Mouse (Mus musculus) kidney, embryonic 14.5 days (tissue): ENCODE data around the gene Igf2bp1. TPM values are rescaled to one million over a fixed set of nuclear protein-coding genes. Genes with fewer than 3 reads are reported as not detected.

Source experiments
- ATAC-seq: fragments of 200-750 bp; cut with Nextera tagmentation; 2 replicates; pipeline ENCODE4 v1.8.0; 2017; ENCODE audit warnings: moderate number of reproducible peaks, mild to moderate bottlenecking, moderate TSS enrichment, moderate library complexity; ENCODE audit not compliant: low FRiP score, low TSS enrichment
- H3K27ac ChIP-seq: fragments of 300-500 bp; sonication (generic); 2 replicates; pipeline ENCODE4 v1.5.1; 2014; ENCODE audit warnings: low read depth, mild to moderate bottlenecking, low read length, moderate library complexity, mixed read lengths
- H3K27me3 ChIP-seq: fragments of 300-500 bp; sonication (generic); 2 replicates; pipeline ENCODE4 v1.6.1; 2014; ENCODE audit warnings: mild to moderate bottlenecking, low read length; ENCODE audit not compliant: control insufficient read depth, insufficient read depth
- H3K36me3 ChIP-seq: fragments of 300-500 bp; sonication (generic); 2 replicates; pipeline ENCODE4 v1.6.1; 2014; ENCODE audit warnings: low read length, mixed read lengths; ENCODE audit not compliant: control insufficient read depth, insufficient read depth
- H3K4me1 ChIP-seq: fragments of 300-500 bp; sonication (generic); 2 replicates; pipeline ENCODE4 v1.6.1; 2014; ENCODE audit warnings: low read length, mixed read lengths; ENCODE audit not compliant: control insufficient read depth, insufficient read depth
- H3K4me2 ChIP-seq: fragments of 300-500 bp; sonication (generic); replicated peaks from 2 replicates; pipeline ENCODE4 v1.6.1; 2014; ENCODE audit warnings: low read depth, mild to moderate bottlenecking, low read length
- H3K4me3 ChIP-seq: fragments of 300-500 bp; sonication (generic); 2 replicates; pipeline ENCODE4 v1.5.1; 2014; ENCODE audit warnings: mild to moderate bottlenecking, low read length
- H3K9ac ChIP-seq: fragments of 300-500 bp; sonication (generic); 2 replicates; pipeline ENCODE4 v1.6.1; 2014; ENCODE audit warnings: low read depth, mild to moderate bottlenecking, low read length, moderate library complexity
- H3K9me3 ChIP-seq: fragments of 300-500 bp; sonication (generic); 2 replicates; pipeline ENCODE4 v1.6.1; 2016; ENCODE audit warnings: low read length; ENCODE audit not compliant: control insufficient read depth
- WGBS: fragments of 180-500 bp; shearing (Covaris S2); extraction: QIAGEN DNeasy Blood & Tissue Kit; methylation state at CpG from one replicate; pipeline ENCODE4 v1.1.7; 2014; 5-methylcytosine and 5-hydroxymethylcytosine counted together
- microRNA-seq: library from miRNA; unstranded; fragments of <30 nt; microRNA quantifications from one replicate; pipeline ENCODE4, GENCODE M21; 2016
- polyA plus RNA-seq: library from polyadenylated mRNA; unstranded; fragments of >200 nt; fragmentation: Nextera tagmentation; extraction: Ambion mirVana; gene quantifications from 2 replicates; pipeline ENCODE4 v1.2.1, GENCODE M21; 2014

The Igf2bp1 gene
- polyA plus RNA-seq, 1 experiment from 2014 or later = 42.1 TPM

- WGBS = 81% methylated on average over 5 of the region's 5 CpGs
- peaks cover 18% of the 10 kb centered on the region for H3K27me3 ChIP-seq
- no peak for ATAC-seq
Observed at GRCm38 (mm10) chr11:95907805-95908524, 97.8 kb downstream of the Igf2bp1 start.

More at GRCm38 (mm10) chr11:95907805-95908524, 97.8 kb downstream of the Igf2bp1 start:
- H3K9me3 ChIP-seq = no peaks in the 10 kb centered on the region
- no peak overlapping the region for H3K9ac ChIP-seq
- no peaks in the 10 kb centered on the region for H3K4me1 ChIP-seq
- H3K27ac ChIP-seq = no peak overlapping the region
- H3K4me2 ChIP-seq = no peak overlapping the region
- H3K36me3 ChIP-seq = no peaks in the 10 kb centered on the region
- H3K4me3 ChIP-seq = no peak overlapping the region

Small RNA genes within 50 kb of the gene (microRNA-seq; reads per million reads assigned to microRNA genes)
- gene Mir3063 = 0.63 reads per million

Other genes with a start within 250 kb of the Igf2bp1 start
- not detected in 2 replicates for gene Phospho1, start 181.4 kb downstream of the Igf2bp1 start, polyA plus RNA-seq
- 19.5 and 26.0 TPM in 2 replicates for gene Gngt2, start 168.7 kb downstream of the Igf2bp1 start, polyA plus RNA-seq
- gene Abi3, start 163.5 kb downstream of the Igf2bp1 start, polyA plus RNA-seq = 3.9 and 9.8 TPM in 2 replicates
- gene B4galnt2, start 91.0 kb downstream of the Igf2bp1 start, polyA plus RNA-seq = 0.37 and 0.47 TPM in 2 replicates
- not detected in 2 replicates for gene Gip, start 18.6 kb upstream of the Igf2bp1 start, polyA plus RNA-seq
- 34.2 and 63.5 TPM in 2 replicates for gene Snf8, start 28.9 kb upstream of the Igf2bp1 start, polyA plus RNA-seq
- 27.6 and 36.4 TPM in 2 replicates for gene Ube2z, start 59.4 kb upstream of the Igf2bp1 start, polyA plus RNA-seq
- 848 and 857 TPM in 2 replicates for gene Atp5g1, start 69.7 kb upstream of the Igf2bp1 start, polyA plus RNA-seq
- gene Calcoco2, start 106.0 kb upstream of the Igf2bp1 start, polyA plus RNA-seq = not detected in 2 replicates
- not detected in 2 replicates for gene Ttll6, start 127.8 kb upstream of the Igf2bp1 start, polyA plus RNA-seq
- gene Hoxb13, start 188.4 kb upstream of the Igf2bp1 start, polyA plus RNA-seq = not detected in 2 replicates